Mouse (Mus musculus) Patski (cell line): Measurements from ENCODE around the gene Adora3. TPM values are rescaled to one million over a fixed set of nuclear protein-coding genes. Genes with fewer than 3 reads are reported as not detected.

Experiments
- ATAC-seq: fragments of 100-300 bp; one replicate; pipeline ENCODE4 v1.8.0; 2021
- CTCF ChIA-PET: fragments of 350-600 bp; sonication (Branson Sonifier 250); formaldehyde crosslinking; loops from one replicate; lab custom pipeline; 2022; ENCODE audit warnings: inconsistent platforms; lab: Charles Lee
- POLR2A ChIA-PET: fragments of 350-600 bp; sonication (Branson Sonifier 250); formaldehyde crosslinking; loops from one replicate; lab custom pipeline; 2022; ENCODE audit warnings: antibody characterized with exemption, inconsistent platforms; lab: Charles Lee
- DNase-seq: peaks from one replicate; pipeline ENCODE4 v3.0.0-alpha.2; 2011; ENCODE audit warnings: low read depth, low spot score
- H3K27me3 ChIP-seq: fragments of 371-371 bp; one replicate; pipeline ENCODE4 v1.5.1; 2021
- CTCF ChIP-seq: fragments of 100-300 bp; IDR thresholded peaks from one replicate; pipeline ENCODE4 v1.5.1; 2021
- in situ Hi-C: fragments of 300-500 bp; cut with MboI; formaldehyde crosslinking; loops from 3 replicates; pipeline ENCODE4 v1.11.1; 2018; ENCODE audit warnings: low pct_unique_long_range_greater_than_20kb, mixed read lengths
- polyA plus RNA-seq: library from polyadenylated mRNA; unstranded; gene quantifications from one replicate; pipeline ENCODE4 v1.2.3, GENCODE M21; 2021

The Adora3 gene
- polyA plus RNA-seq, 1 experiment from 2014 or later: not detected

- peaks cover 4% of the 10 kb centered on the region for H3K27me3 ChIP-seq
- ATAC-seq (peak; percentile 63), DNase-seq (peak; percentile 46)
- POLR2A ChIA-PET: interaction anchor here (1.1 kb wide), 1 partner anchor 48 kb away, joined by 3 read pairs; no protein-coding TSS in a partner anchor
- in situ Hi-C loops: loop anchor here (5.0 kb wide), 1 partner anchor 217 kb away; no protein-coding TSS in a partner anchor
- peak; percentile 98 for TF ChIP-seq CTCF
- CTCF ChIA-PET: interaction anchor here (0.5 to 2.2 kb wide), 20 partner anchors 9 to 233 kb away, joined by 3 to 22 read pairs (median 4); no protein-coding TSS in a partner anchor
These were observed 28.9 kb downstream of the Adora3 start for GRCm38 (mm10) chr3:105899394-105900147.

DNA sequence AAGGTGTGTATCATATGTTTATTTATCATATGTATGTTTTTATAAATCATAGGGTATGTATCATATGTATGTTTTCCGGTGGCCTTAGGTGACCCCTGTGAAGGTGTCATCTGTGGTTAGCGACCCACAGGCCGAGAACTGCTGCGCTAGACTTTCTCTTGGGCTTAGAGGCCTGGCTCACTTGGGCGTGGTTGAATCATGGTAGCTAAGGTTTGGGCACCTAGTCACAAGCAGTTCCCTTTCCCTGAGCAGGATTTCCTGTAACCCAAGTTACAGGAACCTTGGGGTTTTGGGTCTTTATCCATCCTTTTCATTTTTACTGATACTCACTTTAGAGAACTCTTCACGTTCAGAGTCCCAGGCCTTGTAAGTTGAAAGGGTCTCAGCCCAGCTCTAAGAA, 29.6 kb downstream of the Adora3 start:
- POLR2A ChIA-PET: interaction anchor here (1.1 kb wide), 1 partner anchor 47 kb away, joined by 3 read pairs; no protein-coding TSS in a partner anchor
- CTCF ChIA-PET: interaction anchor here (0.7 to 2.2 kb wide), 20 partner anchors 9 to 233 kb away, joined by 3 to 22 read pairs (median 4); no protein-coding TSS in a partner anchor

GRCm38 (mm10) chr3:105900716-105901115, 30.1 kb downstream of the Adora3 start:
- no peak for DNase-seq
- no peak for TF ChIP-seq CTCF
- POLR2A ChIA-PET: no interaction called here
- in situ Hi-C loops: no loop called here
- CTCF ChIA-PET: interaction anchor here (0.9 to 2.2 kb wide), 12 partner anchors 10 to 234 kb away, joined by 3 to 22 read pairs (median 4); no protein-coding TSS in a partner anchor
- H3K27me3 ChIP-seq: peaks cover 12% of the 10 kb centered on the region
- no peak for ATAC-seq

More for the DNA sequence above, 29.6 kb downstream of the Adora3 start:
- in situ Hi-C loops: no loop called here
- ATAC-seq (no peak), DNase-seq (no peak)
- peaks cover 11% of the 10 kb centered on the region for H3K27me3 ChIP-seq
- no peak for TF ChIP-seq CTCF

DNA sequence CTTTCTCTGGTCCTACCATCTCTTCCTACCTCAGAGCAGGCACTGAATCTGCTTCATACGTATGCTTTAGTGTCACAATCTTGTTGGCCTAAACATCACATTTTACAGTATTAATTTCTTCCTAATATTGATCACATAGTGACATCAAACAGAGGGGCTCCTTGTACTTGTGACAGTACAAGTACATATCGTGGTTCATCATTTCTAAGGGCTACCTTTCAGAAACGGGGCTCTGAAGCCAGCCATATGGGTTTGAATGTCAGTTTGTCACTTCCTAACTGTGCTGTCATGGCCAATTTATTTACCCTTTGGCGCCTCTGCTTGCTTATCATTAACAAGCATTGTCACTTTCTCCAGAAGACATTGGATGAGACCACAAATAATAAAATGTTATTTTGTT, 30.8 kb downstream of the Adora3 start:
- in situ Hi-C loops: no loop called here
- peaks cover 12% of the 10 kb centered on the region for H3K27me3 ChIP-seq
- ATAC-seq: no peak
- no peak for TF ChIP-seq CTCF
- POLR2A ChIA-PET: no interaction called here
- DNase-seq: no peak
- CTCF ChIA-PET: interaction anchor here (0.7 to 2.2 kb wide), 4 partner anchors 36 to 228 kb away, joined by 3 to 22 read pairs (median 4); no protein-coding TSS in a partner anchor

- POLR2A ChIA-PET: no interaction called here
- ATAC-seq: no peak
- H3K27me3 ChIP-seq: peaks cover 22% of the 10 kb centered on the region
- no peak for TF ChIP-seq CTCF
- CTCF ChIA-PET: no interaction called here
- in situ Hi-C loops: no loop called here
- DNase-seq: no peak
These were observed 33.6 kb downstream of the Adora3 start for GRCm38 (mm10) chr3:105904213-105904612.

DNA sequence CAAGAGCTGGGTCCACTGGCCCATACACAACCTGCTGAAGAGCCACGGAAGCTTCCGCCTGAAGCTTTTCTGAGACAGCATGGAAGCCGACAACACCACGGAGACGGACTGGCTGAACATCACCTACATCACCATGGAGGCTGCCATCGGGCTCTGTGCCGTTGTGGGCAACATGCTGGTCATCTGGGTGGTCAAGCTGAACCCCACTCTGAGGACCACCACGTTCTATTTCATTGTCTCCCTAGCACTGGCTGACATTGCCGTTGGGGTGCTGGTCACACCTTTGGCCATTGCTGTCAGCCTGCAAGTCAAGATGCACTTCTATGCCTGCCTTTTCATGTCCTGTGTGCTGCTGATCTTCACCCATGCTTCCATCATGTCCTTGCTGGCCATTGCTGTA, 34.1 kb downstream of the Adora3 start:
- in situ Hi-C loops: no loop called here
- ChIA-PET CTCF (no interaction called here), POLR2A (no interaction called here)
- H3K27me3 ChIP-seq: peaks cover 22% of the 10 kb centered on the region
- TF ChIP-seq CTCF: no peak
- DNase-seq: no peak
- ATAC-seq: no peak

GRCm38 (mm10) chr3:105907956-105908655, 37.4 kb downstream of the Adora3 start:
- in situ Hi-C loops: no loop called here
- POLR2A ChIA-PET: interaction anchor here (0.6 kb wide), 1 partner anchor 756 kb away, joined by 3 read pairs; no protein-coding TSS in a partner anchor
- no peak for DNase-seq
- CTCF ChIA-PET: no interaction called here
- no peak for ATAC-seq
- no peak for TF ChIP-seq CTCF
- H3K27me3 ChIP-seq: peaks cover 27% of the 10 kb centered on the region

GRCm38 (mm10) chr3:105908976-105909375, 38.3 kb downstream of the Adora3 start:
- H3K27me3 ChIP-seq: peaks cover 32% of the 10 kb centered on the region
- CTCF ChIA-PET: no interaction called here
- POLR2A ChIA-PET: interaction anchor here (0.6 kb wide), 1 partner anchor 643 kb away, joined by 3 read pairs; no protein-coding TSS in a partner anchor
- in situ Hi-C loops: no loop called here
- ATAC-seq (no peak), DNase-seq (no peak)
- no peak for TF ChIP-seq CTCF

GRCm38 (mm10) chr3:105910519-105911190, 40.0 kb downstream of the Adora3 start:
- TF ChIP-seq CTCF: no peak
- in situ Hi-C loops: no loop called here
- no peak for ATAC-seq
- H3K27me3 ChIP-seq: peaks cover 20% of the 10 kb centered on the region
- DNase-seq: no peak
- ChIA-PET CTCF (interaction anchor here (0.7 to 1.4 kb wide), 3 partner anchors 10 to 21 kb away, joined by 3 to 5 read pairs (median 3); no protein-coding TSS in a partner anchor), POLR2A (no interaction called here)
